Mouse (Mus musculus) small intestine, adult 2 months (tissue): Measurements from ENCODE around the gene Kcnj5. TPM values are rescaled to one million over a fixed set of nuclear protein-coding genes. Genes with fewer than 3 reads are reported as not detected.

Experiments
- H3K27ac ChIP-seq: fragments of 200-500 bp; 2 replicates; pipeline ENCODE4 v1.5.1; 2012; ENCODE audit warnings: low read depth, low read length, control low read depth, inconsistent platforms; ENCODE audit not compliant: insufficient read depth
- H3K27me3 ChIP-seq: fragments of 200-500 bp; 2 replicates; pipeline ENCODE4 v1.6.1; 2012; ENCODE audit warnings: mild to moderate bottlenecking, moderate library complexity, low read length, inconsistent platforms; ENCODE audit not compliant: control insufficient read depth, insufficient read depth
- H3K36me3 ChIP-seq: fragments of 200-500 bp; 2 replicates; pipeline ENCODE4 v1.6.1; 2012; ENCODE audit warnings: mild to moderate bottlenecking, low read length, control low read depth, inconsistent platforms; ENCODE audit not compliant: control insufficient read depth, insufficient read depth
- H3K4me1 ChIP-seq: fragments of 200-500 bp; 2 replicates; pipeline ENCODE4 v1.6.1; 2012; ENCODE audit warnings: low read length, inconsistent platforms, mixed read lengths; ENCODE audit not compliant: control insufficient read depth, insufficient read depth, insufficient read length
- H3K4me3 ChIP-seq: fragments of 200-500 bp; 2 replicates; pipeline ENCODE4 v1.5.1; 2012; ENCODE audit warnings: low read depth, mild to moderate bottlenecking, control low read depth, inconsistent platforms, low read length, moderate library complexity
- CTCF ChIP-seq: fragments of 200-500 bp; IDR thresholded peaks from 2 replicates; pipeline ENCODE4 v1.5.1; 2012; ENCODE audit warnings: low read depth, mild to moderate bottlenecking, control low read depth, inconsistent platforms, low read length, moderate library complexity, mixed read lengths; ENCODE audit not compliant: insufficient replicate concordance, insufficient read length; ENCODE audit errors: extremely low read depth
- POLR2A ChIP-seq: fragments of 200-500 bp; IDR thresholded peaks from 2 replicates; pipeline ENCODE4 v1.6.1; 2012; ENCODE audit warnings: low read depth, mild to moderate bottlenecking, control low read depth, inconsistent platforms, low read length, moderate library complexity
- WGBS: fragments of 180-500 bp; shearing (Covaris S2); methylation state at CpG from one replicate; pipeline ENCODE4 v1.1.7; 2018; 5-methylcytosine and 5-hydroxymethylcytosine counted together
- polyA plus RNA-seq: library from polyadenylated mRNA; depleted of rRNA; stranded (reverse); fragments of >200 nt; gene quantifications from 2 replicates; pipeline ENCODE4 v1.2.3, GENCODE M21; 2012

Kcnj5 gene
- polyA plus RNA-seq, 1 experiment = 0.16 TPM

- Histone ChIP-seq H3K27ac (no peak overlapping the region), H3K36me3 (no peaks in the 10 kb centered on the region), H3K4me3 (no peak overlapping the region), H3K4me1 (no peaks in the 10 kb centered on the region), H3K27me3 (peaks cover 12% of the 10 kb centered on the region)
- TF ChIP-seq CTCF = no peak
- TF ChIP-seq POLR2A = no peak
- WGBS = 73% methylated on average over 8 of the region's 8 CpGs
Observed at GRCm38 (mm10) chr9:32348096-32348495, 3.9 kb upstream of the Kcnj5 start.

- WGBS = 13% methylated on average over 21 of the region's 21 CpGs
- no peak overlapping the region for H3K4me3 ChIP-seq
Observed at GRCm38 (mm10) chr9:32344489-32344888, 339 bp upstream of the Kcnj5 start.

DNA sequence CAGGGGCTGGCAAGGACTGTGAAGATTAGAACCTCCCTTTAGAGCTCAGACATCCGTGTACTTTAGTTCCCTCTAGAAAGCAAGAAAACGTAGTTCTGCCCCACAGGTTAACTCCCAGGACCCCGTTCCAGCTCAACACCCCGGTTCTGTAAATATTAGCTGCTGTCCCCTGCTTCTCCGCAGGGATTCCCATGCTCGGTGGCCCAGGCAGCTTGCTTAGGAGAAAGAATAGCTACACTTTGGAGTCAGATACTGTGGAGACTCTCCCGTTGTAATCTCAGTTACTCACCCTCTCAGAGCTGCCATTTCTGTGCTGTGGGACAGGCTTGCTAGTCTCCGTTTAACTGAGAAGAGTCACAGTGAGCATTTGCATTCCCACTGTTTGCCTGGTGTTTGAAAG is 1.2 kb downstream of the Kcnj5 start:
- 27% methylated on average over 8 of the region's 8 CpGs for WGBS
- peaks cover 12% of the 10 kb centered on the region for H3K27me3 ChIP-seq
- no peaks in the 10 kb centered on the region for H3K4me1 ChIP-seq
- no peak overlapping the region for H3K27ac ChIP-seq
- no peak overlapping the region for H3K4me3 ChIP-seq
- TF ChIP-seq CTCF (no peak), POLR2A (no peak)
- H3K36me3 ChIP-seq = no peaks in the 10 kb centered on the region

More at GRCm38 (mm10) chr9:32344489-32344888, 339 bp upstream of the Kcnj5 start:
- Histone ChIP-seq H3K4me1 (no peaks in the 10 kb centered on the region), H3K27ac (no peak overlapping the region), H3K36me3 (no peaks in the 10 kb centered on the region), H3K27me3 (peaks cover 12% of the 10 kb centered on the region)
- TF ChIP-seq POLR2A (no peak), CTCF (no peak)

DNA sequence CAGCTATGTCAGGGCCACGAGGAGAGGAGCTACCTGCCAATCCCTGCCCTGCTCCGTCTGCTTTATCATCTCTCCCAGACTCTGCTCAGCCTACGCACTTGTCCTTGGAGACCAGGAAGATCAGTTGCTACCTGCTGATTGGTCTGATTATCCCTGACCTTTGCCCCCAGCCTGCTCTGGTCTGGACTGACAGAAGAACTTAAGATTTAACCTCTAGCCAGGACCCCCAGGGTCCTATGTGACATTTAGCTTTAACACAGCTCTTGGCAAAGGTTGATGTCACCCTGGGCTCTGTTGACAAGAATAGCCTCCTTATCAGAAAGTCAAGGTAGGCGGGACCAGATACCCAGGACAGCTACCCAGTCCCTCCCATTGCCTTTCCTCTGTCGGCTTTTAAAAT is 3.3 kb downstream of the Kcnj5 start:
- Histone ChIP-seq H3K4me3 (no peak overlapping the region), H3K27me3 (peaks cover 12% of the 10 kb centered on the region), H3K27ac (no peak overlapping the region), H3K4me1 (no peaks in the 10 kb centered on the region), H3K36me3 (no peaks in the 10 kb centered on the region)
- WGBS = 21% methylated on average over 5 of the region's 5 CpGs
- no peak for TF ChIP-seq CTCF
- no peak for TF ChIP-seq POLR2A

DNA sequence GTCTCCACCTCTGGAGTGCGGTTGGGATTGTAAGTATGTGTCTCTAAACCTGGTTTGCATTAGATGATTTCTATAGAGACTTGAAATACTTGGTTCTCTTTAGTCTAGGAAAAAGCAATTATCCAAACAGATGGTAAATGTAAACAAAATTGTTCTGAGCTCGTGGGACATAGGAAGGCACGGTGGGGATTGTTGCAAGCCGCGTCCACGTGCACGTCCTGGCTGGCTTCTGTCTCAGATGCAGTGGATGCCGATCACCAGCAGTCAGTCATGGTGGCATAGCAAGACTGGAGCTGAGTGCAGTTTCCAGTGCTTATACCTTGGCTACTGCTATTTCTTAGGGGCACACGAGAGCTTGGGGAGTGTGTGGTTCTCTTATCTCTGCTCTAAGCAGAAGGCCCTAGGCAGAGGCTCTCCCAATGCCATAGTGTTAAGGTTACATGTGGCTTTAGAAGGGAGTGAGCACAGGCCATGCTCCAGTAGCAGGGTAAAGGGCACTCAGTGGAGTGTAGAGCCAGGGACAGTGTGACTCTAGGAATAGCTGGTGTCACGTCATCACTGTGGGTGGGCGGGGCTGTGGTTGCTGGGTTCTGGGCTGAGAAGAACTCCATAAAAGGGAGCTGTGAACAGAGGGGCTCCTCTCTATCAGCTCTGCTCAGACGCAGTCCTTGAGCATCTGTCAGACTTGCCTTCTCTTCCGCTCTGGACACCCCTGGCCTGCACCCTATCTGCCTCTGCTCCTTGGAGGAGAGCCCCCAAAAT is 8.6 kb downstream of the Kcnj5 start:
- no peaks in the 10 kb centered on the region for H3K27me3 ChIP-seq
- no peaks in the 10 kb centered on the region for H3K4me1 ChIP-seq
- no peaks in the 10 kb centered on the region for H3K36me3 ChIP-seq
- no peak overlapping the region for H3K4me3 ChIP-seq
- WGBS = 69% methylated on average over 13 of the region's 13 CpGs
- no peak overlapping the region for H3K27ac ChIP-seq
- TF ChIP-seq CTCF = no peak
- no peak for TF ChIP-seq POLR2A

- no peak overlapping the region for H3K4me3 ChIP-seq
- TF ChIP-seq CTCF = no peak
- TF ChIP-seq POLR2A = no peak
- H3K36me3 ChIP-seq = no peaks in the 10 kb centered on the region
- WGBS = 58% methylated on average over 5 of the region's 5 CpGs
- H3K27me3 ChIP-seq = no peaks in the 10 kb centered on the region
- H3K4me1 ChIP-seq = no peaks in the 10 kb centered on the region
- H3K27ac ChIP-seq = no peak overlapping the region
Observed at GRCm38 (mm10) chr9:32331162-32331561, 13.0 kb downstream of the Kcnj5 start.

DNA sequence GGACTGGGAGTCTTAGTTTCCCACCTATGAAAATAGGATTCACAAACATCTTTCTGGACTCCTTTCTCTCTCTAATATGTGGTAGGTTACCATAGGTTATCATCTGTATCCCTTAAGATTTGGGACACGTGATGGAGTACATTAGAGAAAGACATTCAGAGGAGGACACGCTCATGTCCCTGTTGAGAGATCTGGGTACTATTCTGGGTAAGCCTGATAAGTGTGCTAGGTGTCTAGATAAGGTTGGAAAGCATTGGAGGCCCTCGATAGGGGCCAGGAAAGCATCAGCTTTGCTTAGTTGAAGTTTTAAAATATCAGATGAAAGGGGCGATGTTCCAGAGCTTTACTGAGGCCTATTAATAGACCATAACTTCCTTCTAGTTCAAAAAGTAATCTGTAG is 15.4 kb downstream of the Kcnj5 start:
- TF ChIP-seq CTCF (no peak), POLR2A (no peak)
- Histone ChIP-seq H3K27me3 (no peaks in the 10 kb centered on the region), H3K4me3 (no peak overlapping the region), H3K36me3 (no peaks in the 10 kb centered on the region), H3K27ac (no peak overlapping the region), H3K4me1 (no peaks in the 10 kb centered on the region)
- WGBS = 62% methylated on average over 4 of the region's 4 CpGs
